Mouse (Mus musculus) erythroblast, embryonic 14.5 days (primary cell): Measurements from ENCODE around the gene Bcat2.

Experiments used
- GATA1 ChIP-seq: IDR thresholded peaks from 2 replicates; pipeline ENCODE4 v1.6.1; 2012; ENCODE audit warnings: low read length, inconsistent platforms, mixed read lengths
- TAL1 ChIP-seq: IDR thresholded peaks from 3 replicates; pipeline ENCODE4 v1.6.1; 2012; ENCODE audit warnings: low read length, inconsistent platforms, mixed read lengths

- TF ChIP-seq GATA1 (no peak), TAL1 (no peak)
Observed at GRCm38 (mm10) chr7:45571966-45572365, 2.0 kb downstream of the Bcat2 start.
